Mouse (Mus musculus) brain, embryonic 14.5 days (tissue): ENCODE results near the gene Gnb4.

Source experiments
- CTCF ChIP-seq: fragments of 200-500 bp; IDR thresholded peaks from 2 replicates; pipeline ENCODE4 v1.5.1; 2012; ENCODE audit warnings: inconsistent platforms, mild to moderate bottlenecking, moderate library complexity, borderline replicate concordance; ENCODE audit not compliant: insufficient read depth, insufficient read length; ENCODE audit errors: extremely low read depth
- POLR2A ChIP-seq: fragments of 200-500 bp; IDR thresholded peaks from 2 replicates; pipeline ENCODE4 v1.6.1; 2012; ENCODE audit warnings: mild to moderate bottlenecking, inconsistent platforms, borderline replicate concordance; ENCODE audit not compliant: poor library complexity, insufficient read depth, insufficient read length, severe bottlenecking; ENCODE audit errors: extremely low read depth

- TF ChIP-seq CTCF (no peak), POLR2A (no peak)
These were observed 42.0 kb upstream of the Gnb4 start for GRCm38 (mm10) chr3:32658401-32658800.
